Mouse (Mus musculus): Measurements from ENCODE around the gene Asrgl1. TPM values are rescaled to one million over a fixed set of nuclear protein-coding genes. Genes with fewer than 3 reads are reported as not detected.
"Not testable (repeated sequence)": the region's sequence is repeated elsewhere in the genome, so short reads cannot be mapped to it uniquely, and the experiment has no call there.

Gene Asrgl1
- polyA plus RNA-seq (2012; fragmentation: generic; extraction: Trizol) = 5.0 TPM

GRCm38 (mm10) chr19:9135512-9136331 is at the start of gene Asrgl1:
Gene Asrgl1, minus strand, starts transcription at chr19:9135636.
- no peaks in the 10 kb centered on the region for H3K79me2 ChIP-seq (ENCODE audit: control insufficient read depth, insufficient read depth)
- H3K27me3 ChIP-seq (ENCODE audit: control insufficient read depth, insufficient read depth, insufficient read length) = peaks cover 4% of the 10 kb centered on the region
- H3K4me3 ChIP-seq = peak within 1 kb of the TSS; percentile 69
- peak within 1 kb of the TSS; percentile 100 for H3K4me2 ChIP-seq (ENCODE audit: low read depth)
- H3K36me3 ChIP-seq (ENCODE audit: control insufficient read depth, insufficient read depth) = no peaks in the 10 kb centered on the region
- H3ac ChIP-seq (ENCODE audit: control insufficient read depth, insufficient read length) = peak within 1 kb of the TSS; percentile 5
- peak; percentile 93 for TF ChIP-seq POLR2A (IDR thresholded peaks at IDR 0.05; ENCODE audit: insufficient read length, low read depth)
- no peak for TF ChIP-seq REST (IDR thresholded peaks at IDR 0.05; ENCODE audit: insufficient read depth, insufficient read length)
- peak; percentile 81 for TF ChIP-seq POLR2AphosphoS2 (IDR thresholded peaks at IDR 0.05; ENCODE audit: insufficient read length, low read depth)
- TF ChIP-seq MYOG (IDR thresholded peaks at IDR 0.05; ENCODE audit: control insufficient read depth in 1 of 3, insufficient read depth in 1 of 3, insufficient read length in 2 of 3, low read depth in 2 of 3) = peak in 1 of 3 experiments; percentile 18

DNA sequence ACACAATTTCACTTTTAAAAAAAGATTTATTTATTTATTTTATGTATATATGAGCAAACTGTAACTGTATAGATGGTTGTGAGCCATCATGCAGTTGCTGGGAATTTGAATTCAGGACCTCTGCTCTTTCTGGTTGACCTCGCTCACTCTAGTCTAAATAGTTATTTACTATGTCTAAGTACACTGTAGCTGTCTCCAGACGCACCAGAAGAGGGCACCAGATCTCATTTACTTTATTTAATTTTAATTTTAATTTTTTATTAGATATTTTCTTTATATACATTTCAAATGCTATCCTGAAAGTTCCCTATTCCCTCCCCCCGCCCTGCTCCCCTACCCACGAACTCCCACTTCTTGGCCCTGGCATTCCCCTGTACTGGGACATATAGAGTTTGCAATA is 10.8 kb upstream of the Asrgl1 start:
- Histone ChIP-seq H3K36me3 (ENCODE audit: control insufficient read depth, insufficient read depth) (no peaks in the 10 kb centered on the region), H3K4me3 (no peak overlapping the region), H3K27me3 (ENCODE audit: control insufficient read depth, insufficient read depth, insufficient read length) (peaks cover 3% of the 10 kb centered on the region), H3ac (ENCODE audit: control insufficient read depth, insufficient read length) (no peak overlapping the region), H3K79me2 (ENCODE audit: control insufficient read depth, insufficient read depth) (no peaks in the 10 kb centered on the region), H3K4me2 (ENCODE audit: low read depth) (no peak overlapping the region)
- TF ChIP-seq TCF12 (IDR thresholded peaks at IDR 0.05; ENCODE audit: insufficient read depth, poor library complexity, severe bottlenecking) (no peak), TCF3 (IDR thresholded peaks at IDR 0.05; ENCODE audit: insufficient read length, low read depth) (no peak), E2F4 (IDR thresholded peaks at IDR 0.05; ENCODE audit: insufficient read depth) (no peak), MYOG (IDR thresholded peaks at IDR 0.05; ENCODE audit: control insufficient read depth in 1 of 3, insufficient read depth in 1 of 3, insufficient read length in 2 of 3, low read depth in 2 of 3) (no peak), MAX (IDR thresholded peaks at IDR 0.05; ENCODE audit: low read depth) (no peak), POLR2A (IDR thresholded peaks at IDR 0.05; ENCODE audit: insufficient read length, low read depth) (no peak), MYOD1 (IDR thresholded peaks at IDR 0.05; ENCODE audit: control insufficient read depth in 1 of 3, insufficient read length in 2 of 3, low read depth in 2 of 3) (no peak), POLR2AphosphoS2 (IDR thresholded peaks at IDR 0.05; ENCODE audit: insufficient read length, low read depth) (no peak), CEBPB (IDR thresholded peaks at IDR 0.05; ENCODE audit: insufficient read depth, poor library complexity, severe bottlenecking) (no peak), SRF (IDR thresholded peaks at IDR 0.05; ENCODE audit: control insufficient read depth, insufficient read length, low read depth) (no peak), USF1 (IDR thresholded peaks at IDR 0.05; ENCODE audit: low read depth) (no peak), REST (IDR thresholded peaks at IDR 0.05; ENCODE audit: insufficient read depth, insufficient read length) (no peak)

DNA sequence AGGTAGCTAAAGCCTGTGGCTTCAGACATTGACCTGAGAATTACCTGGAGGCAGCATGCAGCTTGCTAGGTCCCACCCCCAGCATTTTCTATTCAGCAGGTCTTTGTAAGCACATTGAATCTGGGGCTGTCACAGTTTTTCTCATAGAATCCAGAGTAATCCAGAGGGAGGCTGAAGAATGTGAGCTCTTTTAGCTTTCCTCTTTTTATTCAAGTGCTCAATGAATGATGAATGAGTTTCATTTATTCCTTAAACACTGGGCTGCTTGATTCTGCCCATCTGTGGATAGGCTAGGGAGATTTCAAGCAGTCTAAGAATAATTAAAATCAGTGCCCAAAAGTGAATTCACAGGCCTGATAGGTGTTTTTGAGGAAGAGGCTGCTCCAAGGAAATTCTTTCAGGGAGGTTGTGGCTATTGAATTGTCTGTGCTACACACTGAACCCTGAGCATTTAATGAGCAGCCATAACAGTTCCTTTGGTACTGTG is 8.2 kb upstream of the Asrgl1 start:
- no peak overlapping the region for H3ac ChIP-seq (ENCODE audit: control insufficient read depth, insufficient read length)
- no peak overlapping the region for H3K4me3 ChIP-seq
- H3K27me3 ChIP-seq (ENCODE audit: control insufficient read depth, insufficient read depth, insufficient read length) = peaks cover 7% of the 10 kb centered on the region
- H3K36me3 ChIP-seq (ENCODE audit: control insufficient read depth, insufficient read depth) = no peaks in the 10 kb centered on the region
- TF ChIP-seq MAX (IDR thresholded peaks at IDR 0.05; ENCODE audit: low read depth) (no peak), MYOD1 (IDR thresholded peaks at IDR 0.05; ENCODE audit: control insufficient read depth in 1 of 3, insufficient read length in 2 of 3, low read depth in 2 of 3) (no peak), USF1 (IDR thresholded peaks at IDR 0.05; ENCODE audit: low read depth) (no peak), CEBPB (IDR thresholded peaks at IDR 0.05; ENCODE audit: insufficient read depth, poor library complexity, severe bottlenecking) (no peak), SRF (IDR thresholded peaks at IDR 0.05; ENCODE audit: control insufficient read depth, insufficient read length, low read depth) (no peak), E2F4 (IDR thresholded peaks at IDR 0.05; ENCODE audit: insufficient read depth) (no peak), POLR2A (IDR thresholded peaks at IDR 0.05; ENCODE audit: insufficient read length, low read depth) (no peak), TCF3 (IDR thresholded peaks at IDR 0.05; ENCODE audit: insufficient read length, low read depth) (no peak), TCF12 (IDR thresholded peaks at IDR 0.05; ENCODE audit: insufficient read depth, poor library complexity, severe bottlenecking) (no peak), REST (IDR thresholded peaks at IDR 0.05; ENCODE audit: insufficient read depth, insufficient read length) (no peak), MYOG (IDR thresholded peaks at IDR 0.05; ENCODE audit: control insufficient read depth in 1 of 3, insufficient read depth in 1 of 3, insufficient read length in 2 of 3, low read depth in 2 of 3) (no peak), POLR2AphosphoS2 (IDR thresholded peaks at IDR 0.05; ENCODE audit: insufficient read length, low read depth) (no peak)
- H3K4me2 ChIP-seq (ENCODE audit: low read depth) = no peak overlapping the region
- H3K79me2 ChIP-seq (ENCODE audit: control insufficient read depth, insufficient read depth) = no peaks in the 10 kb centered on the region

GRCm38 (mm10) chr19:9143230-9143629 is 7.8 kb upstream of the Asrgl1 start:
- Histone ChIP-seq H3K4me2 (ENCODE audit: low read depth) (no peak overlapping the region), H3K27me3 (ENCODE audit: control insufficient read depth, insufficient read depth, insufficient read length) (peaks cover 7% of the 10 kb centered on the region), H3ac (ENCODE audit: control insufficient read depth, insufficient read length) (no peak overlapping the region), H3K4me3 (no peak overlapping the region), H3K36me3 (ENCODE audit: control insufficient read depth, insufficient read depth) (no peaks in the 10 kb centered on the region), H3K79me2 (ENCODE audit: control insufficient read depth, insufficient read depth) (no peaks in the 10 kb centered on the region)
- no peak for TF ChIP-seq MYOD1 (IDR thresholded peaks at IDR 0.05; ENCODE audit: control insufficient read depth in 1 of 3, insufficient read length in 2 of 3, low read depth in 2 of 3)
- TF ChIP-seq POLR2AphosphoS2 (IDR thresholded peaks at IDR 0.05; ENCODE audit: insufficient read length, low read depth) = no peak
- no peak for TF ChIP-seq CEBPB (IDR thresholded peaks at IDR 0.05; ENCODE audit: insufficient read depth, poor library complexity, severe bottlenecking)
- no peak for TF ChIP-seq MYOG (IDR thresholded peaks at IDR 0.05; ENCODE audit: control insufficient read depth in 1 of 3, insufficient read depth in 1 of 3, insufficient read length in 2 of 3, low read depth in 2 of 3)
- TF ChIP-seq TCF3 (IDR thresholded peaks at IDR 0.05; ENCODE audit: insufficient read length, low read depth) = no peak
- no peak for TF ChIP-seq MAX (IDR thresholded peaks at IDR 0.05; ENCODE audit: low read depth)
- no peak for TF ChIP-seq TCF12 (IDR thresholded peaks at IDR 0.05; ENCODE audit: insufficient read depth, poor library complexity, severe bottlenecking)
- TF ChIP-seq USF1 (IDR thresholded peaks at IDR 0.05; ENCODE audit: low read depth) = no peak
- no peak for TF ChIP-seq E2F4 (IDR thresholded peaks at IDR 0.05; ENCODE audit: insufficient read depth)
- TF ChIP-seq SRF (IDR thresholded peaks at IDR 0.05; ENCODE audit: control insufficient read depth, insufficient read length, low read depth) = no peak
- no peak for TF ChIP-seq POLR2A (IDR thresholded peaks at IDR 0.05; ENCODE audit: insufficient read length, low read depth)
- TF ChIP-seq REST (IDR thresholded peaks at IDR 0.05; ENCODE audit: insufficient read depth, insufficient read length) = no peak

DNA sequence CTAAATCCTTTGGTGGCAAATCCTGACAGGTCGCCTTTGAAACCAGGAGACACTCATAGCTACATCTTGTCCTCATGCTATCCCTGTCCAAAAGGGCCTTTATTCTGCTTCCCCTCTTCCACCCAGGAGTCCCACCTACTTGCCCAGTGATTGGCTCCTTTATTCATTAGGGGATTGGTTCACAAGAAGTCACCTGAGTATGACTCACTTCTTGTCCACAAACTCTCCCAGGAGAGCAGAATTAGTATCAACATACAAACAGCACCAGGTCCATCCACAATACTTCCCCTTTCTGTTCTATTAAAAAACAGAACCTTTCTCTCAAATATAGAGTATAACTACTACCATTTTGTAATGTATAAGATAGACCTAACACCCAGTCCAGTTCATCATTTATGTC is 4.9 kb upstream of the Asrgl1 start:
- not testable (repeated sequence) for H3K27me3 ChIP-seq (ENCODE audit: control insufficient read depth, insufficient read depth, insufficient read length); H3K4me2 ChIP-seq (ENCODE audit: low read depth); H3K79me2 ChIP-seq (ENCODE audit: control insufficient read depth, insufficient read depth); H3ac ChIP-seq (ENCODE audit: control insufficient read depth, insufficient read length); H3K36me3 ChIP-seq (ENCODE audit: control insufficient read depth, insufficient read depth); H3K4me3 ChIP-seq
